Mouse (Mus musculus) kidney, embryonic 15.5 days (tissue): ENCODE measurements at regions not wholly inside any gene's neighbourhood (a gene's known extent, or its start where the extent isn't known, plus 50 kb on each side); places are given as distances from the start of the nearest gene placed in this dataset.

Experiments
- ATAC-seq: fragments of 200-750 bp; cut with Nextera tagmentation; replicated peaks from 2 replicates; pipeline ENCODE4 v1.8.0; 2017; ENCODE audit warnings: moderate TSS enrichment; ENCODE audit not compliant: low FRiP score
- H3K27ac ChIP-seq: fragments of 300-500 bp; sonication (generic); 2 replicates; pipeline ENCODE4 v1.5.1; 2015; ENCODE audit warnings: mild to moderate bottlenecking, inconsistent platforms
- H3K27me3 ChIP-seq: fragments of 300-500 bp; sonication (generic); 2 replicates; pipeline ENCODE4 v1.6.1; 2015; ENCODE audit warnings: inconsistent platforms
- H3K36me3 ChIP-seq: fragments of 300-500 bp; sonication (generic); 2 replicates; pipeline ENCODE4 v1.6.1; 2015; ENCODE audit warnings: inconsistent platforms
- H3K4me1 ChIP-seq: fragments of 300-500 bp; sonication (generic); 2 replicates; pipeline ENCODE4 v1.6.1; 2015; ENCODE audit warnings: inconsistent platforms
- H3K4me2 ChIP-seq: fragments of 300-500 bp; sonication (generic); 2 replicates; pipeline ENCODE4 v1.6.1; 2015; ENCODE audit warnings: moderate library complexity, mild to moderate bottlenecking, inconsistent platforms
- H3K4me3 ChIP-seq: fragments of 300-500 bp; sonication (generic); replicated peaks from 2 replicates; pipeline ENCODE4 v1.5.1; 2015; ENCODE audit warnings: mild to moderate bottlenecking, inconsistent platforms
- H3K9ac ChIP-seq: fragments of 300-500 bp; sonication (generic); 2 replicates; pipeline ENCODE4 v1.6.1; 2015; ENCODE audit warnings: mild to moderate bottlenecking, inconsistent platforms
- H3K9me3 ChIP-seq: fragments of 300-500 bp; sonication (generic); replicated peaks from 2 replicates; pipeline ENCODE4 v1.6.1; 2016; ENCODE audit warnings: inconsistent platforms
- WGBS: fragments of 180-500 bp; shearing (Covaris S2); methylation state at CpG from one replicate; pipeline ENCODE4 v1.1.7; 2015; ENCODE audit warnings: mixed read lengths; 5-methylcytosine and 5-hydroxymethylcytosine counted together

- Histone ChIP-seq H3K27me3 (no peaks in the 10 kb centered on the region), H3K36me3 (no peaks in the 10 kb centered on the region), H3K4me3 (no peak overlapping the region), H3K9ac (no peak overlapping the region), H3K27ac (no peak overlapping the region), H3K4me1 (no peaks in the 10 kb centered on the region), H3K4me2 (no peak overlapping the region), H3K9me3 (no peaks in the 10 kb centered on the region)
- no peak for ATAC-seq
- WGBS, result 89% methylated on average over 2 of the region's 2 CpGs
Measured at GRCm38 (mm10) chr13:82496606-82497005, 713.7 kb downstream of the Cetn3 start.

GRCm38 (mm10) chr13:82508176-82508575, 725.3 kb downstream of the Cetn3 start:
- H3K4me1 ChIP-seq, result no peaks in the 10 kb centered on the region
- H3K27me3 ChIP-seq, result no peaks in the 10 kb centered on the region
- H3K27ac ChIP-seq, result no peak overlapping the region
- H3K36me3 ChIP-seq, result no peaks in the 10 kb centered on the region
- 94% methylated on average over 2 of the region's 2 CpGs for WGBS
- H3K9ac ChIP-seq, result no peak overlapping the region
- no peaks in the 10 kb centered on the region for H3K9me3 ChIP-seq
- no peak for ATAC-seq
- no peak overlapping the region for H3K4me2 ChIP-seq
- H3K4me3 ChIP-seq, result no peak overlapping the region

GRCm38 (mm10) chr13:82509512-82509911, 726.6 kb downstream of the Cetn3 start:
- H3K9ac ChIP-seq, result no peak overlapping the region
- no peaks in the 10 kb centered on the region for H3K9me3 ChIP-seq
- no peak overlapping the region for H3K4me3 ChIP-seq
- no peak overlapping the region for H3K27ac ChIP-seq
- ATAC-seq, result no peak
- no peaks in the 10 kb centered on the region for H3K36me3 ChIP-seq
- WGBS, result 87% methylated on average over 3 of the region's 3 CpGs
- no peak overlapping the region for H3K4me2 ChIP-seq
- no peaks in the 10 kb centered on the region for H3K27me3 ChIP-seq
- H3K4me1 ChIP-seq, result no peaks in the 10 kb centered on the region
